Mouse (Mus musculus): ENCODE measurements around the gene Adgrl4. TPM values are rescaled to one million over a fixed set of nuclear protein-coding genes. Genes with fewer than 3 reads are reported as not detected.

Adgrl4 gene
- total RNA-seq, 2 experiments from 2014 or later: 41.6 to 41.7 TPM

DNA sequence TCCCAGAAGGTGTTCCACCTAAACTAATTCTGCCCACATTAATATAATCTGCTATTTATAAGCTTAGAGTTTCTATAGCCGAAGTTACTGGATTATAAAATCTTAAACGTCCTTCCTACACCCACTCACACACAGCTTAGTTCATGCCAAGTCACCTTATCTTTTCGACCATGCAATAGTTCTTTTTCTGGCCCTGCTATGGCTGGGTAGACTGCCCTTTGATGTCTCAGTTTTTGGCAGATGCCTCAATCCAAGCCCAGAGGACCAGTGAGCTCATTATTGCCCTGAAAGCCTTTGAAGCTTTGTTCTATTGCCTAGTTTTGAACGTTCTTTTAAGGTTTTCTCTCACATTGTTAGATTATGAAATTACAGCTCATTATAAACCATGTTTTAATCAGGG is 27.5 kb downstream of the Adgrl4 start:
- DNase-seq (ENCODE audit: low spot score in 2 of 2): no peak

DNA sequence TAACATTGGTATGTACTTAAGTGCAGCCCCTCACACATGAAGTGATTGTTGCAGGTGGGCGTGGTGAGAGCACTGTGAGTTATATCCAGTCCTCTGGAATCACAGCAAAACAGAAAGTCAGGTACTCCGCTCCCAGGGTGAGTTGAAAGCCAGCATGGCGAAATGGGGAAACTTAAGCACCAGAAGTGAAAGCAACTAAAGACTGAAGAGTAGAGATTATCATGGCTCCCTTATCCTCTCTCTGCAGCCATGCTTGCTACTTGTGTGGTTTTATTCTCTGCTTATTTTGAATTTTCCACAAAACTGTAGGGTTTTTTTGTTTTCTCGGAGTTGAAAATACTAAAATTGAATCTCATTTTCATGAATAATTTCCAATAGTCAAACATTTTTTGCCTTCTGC is 51.2 kb downstream of the Adgrl4 start:
- DNase-seq (ENCODE audit: low spot score in 2 of 2): no peak

DNA sequence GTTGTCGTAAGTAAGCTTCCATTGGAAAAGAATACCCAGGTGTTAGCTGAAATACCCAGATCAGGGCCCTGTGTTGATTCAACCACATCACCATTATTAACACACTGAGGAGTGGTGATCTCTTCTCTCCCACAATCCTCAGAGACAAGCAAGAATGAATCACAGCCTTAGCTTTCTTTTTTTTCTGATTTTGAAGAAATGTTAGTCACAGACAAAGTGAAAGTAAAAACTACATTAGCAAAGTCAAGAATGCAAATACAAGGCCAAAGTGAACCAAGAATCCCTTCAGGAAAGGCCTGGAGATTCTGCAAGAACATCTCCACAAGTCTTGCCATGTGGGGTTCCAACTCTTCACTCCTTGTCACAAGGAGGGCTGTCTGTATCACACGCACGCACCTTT is 67.9 kb downstream of the Adgrl4 start:
- DNase-seq (ENCODE audit: low spot score in 2 of 2): no peak

DNA sequence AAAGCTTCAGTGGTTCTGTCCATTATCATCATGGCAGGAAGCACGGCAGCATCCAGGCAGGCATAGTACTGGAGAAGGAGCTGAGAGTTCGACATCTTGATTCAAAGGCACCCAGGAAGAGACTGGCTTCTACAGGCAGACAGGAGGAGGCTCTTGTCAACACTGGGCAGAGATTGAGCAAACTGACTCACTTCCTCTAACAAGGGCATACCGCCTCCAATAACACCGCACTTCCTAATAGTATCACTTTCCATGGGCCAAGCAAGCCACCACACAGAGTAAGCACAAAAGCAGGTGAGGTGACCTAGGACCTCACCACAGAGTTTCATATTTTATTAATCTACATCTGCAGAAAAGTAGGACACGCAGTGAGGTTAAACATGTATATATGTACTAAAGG is 73.5 kb downstream of the Adgrl4 start:
- no peak for DNase-seq (ENCODE audit: low spot score in 2 of 2)

DNA sequence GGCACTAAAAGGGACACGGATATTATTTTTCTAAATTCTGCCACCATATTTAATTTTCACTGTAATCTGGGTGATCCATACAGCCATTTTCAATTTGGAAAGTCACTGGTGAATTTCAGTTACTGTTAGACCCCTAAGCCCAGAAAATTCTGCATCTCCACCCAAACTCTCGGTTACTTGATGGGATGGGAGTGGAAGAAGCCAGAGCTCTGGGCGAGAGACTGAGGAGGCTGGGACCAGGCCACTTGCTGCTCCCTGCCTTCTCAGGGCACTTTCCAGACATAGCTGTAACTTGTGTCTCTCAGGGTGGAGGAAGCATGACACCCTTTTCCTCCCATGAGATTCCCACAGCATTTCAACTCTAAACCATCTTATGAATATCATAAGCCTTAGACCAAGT is 109.5 kb downstream of the Adgrl4 start:
- DNase-seq (ENCODE audit: low spot score in 2 of 2): no peak

DNA sequence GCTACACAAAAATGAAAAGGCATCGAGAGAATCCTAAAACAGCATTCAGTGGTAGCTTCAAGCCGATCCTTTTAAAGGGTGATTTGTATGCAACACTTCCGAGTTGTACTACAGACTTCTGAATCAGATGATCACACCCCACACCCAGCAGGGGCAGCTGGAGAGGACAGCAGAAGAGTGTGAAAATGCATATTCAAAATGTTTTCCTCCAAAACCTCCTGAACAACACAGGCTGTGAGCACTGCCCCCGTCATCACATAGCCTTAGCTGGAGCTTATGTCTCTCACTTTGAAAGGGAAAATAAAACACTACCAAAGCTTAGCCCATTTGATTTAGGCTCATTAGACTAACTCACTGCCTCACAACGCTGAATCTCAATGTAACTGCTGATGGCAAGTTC is 113.3 kb downstream of the Adgrl4 start:
- DNase-seq (ENCODE audit: low spot score in 2 of 2): no peak

DNA sequence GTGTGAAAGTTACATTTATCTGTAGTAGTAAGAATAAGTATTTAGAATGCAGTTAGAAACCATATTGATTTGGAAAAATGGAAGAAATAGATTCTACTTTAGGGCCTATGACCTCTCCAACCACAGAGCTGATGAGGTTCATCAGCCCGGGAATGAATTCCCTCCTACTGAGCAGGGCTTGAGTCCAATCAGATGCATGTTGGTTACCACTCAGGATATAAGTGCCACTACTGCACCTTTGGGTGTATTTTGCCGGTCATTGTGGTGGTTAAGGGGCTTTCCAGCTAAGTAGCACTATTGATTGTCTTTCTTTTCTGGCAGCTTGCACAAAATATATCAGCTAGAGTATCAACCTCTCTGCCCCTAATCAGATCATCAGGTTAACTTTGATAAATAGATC is 118.9 kb downstream of the Adgrl4 start:
- no peak for DNase-seq (ENCODE audit: low spot score in 2 of 2)

DNA sequence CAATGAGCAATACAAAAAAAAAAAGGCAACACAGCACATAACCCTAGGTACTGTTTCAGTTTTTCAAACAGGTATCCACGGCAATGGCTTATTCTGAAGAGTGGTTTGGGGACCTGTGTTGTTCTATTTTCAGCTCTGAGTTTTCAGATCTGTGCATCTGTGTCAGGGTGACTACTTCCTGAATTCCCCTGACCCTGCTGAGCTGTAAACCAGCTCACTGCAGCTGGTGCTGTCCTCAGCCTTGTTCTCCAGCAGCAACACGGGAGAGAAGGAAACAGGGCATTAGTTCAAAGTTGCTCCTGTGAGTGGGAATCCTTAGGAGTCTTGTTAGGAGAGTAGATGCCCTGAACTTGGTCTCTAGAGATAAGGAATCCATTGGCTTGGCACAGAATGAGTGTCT is 119.4 kb downstream of the Adgrl4 start:
- no peak for DNase-seq (ENCODE audit: low spot score in 2 of 2)

DNA sequence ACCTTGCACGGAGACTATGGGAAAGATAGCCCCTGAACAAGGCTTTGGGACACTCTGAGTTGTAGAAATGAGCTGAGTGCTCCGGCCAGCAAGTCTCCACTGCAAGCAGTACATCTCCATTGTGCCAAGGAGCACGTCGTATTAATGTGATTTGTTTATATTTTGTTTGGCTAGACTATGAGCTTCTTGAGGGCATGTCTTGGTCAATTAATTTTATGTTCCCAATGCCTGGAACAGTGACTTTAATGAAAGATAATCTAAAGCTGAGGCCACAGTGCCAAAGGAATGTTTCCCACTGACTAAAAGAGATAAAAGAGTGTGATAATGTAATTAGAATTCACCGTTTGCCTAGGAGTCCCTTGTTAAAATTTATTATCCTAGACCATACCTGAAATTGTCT is 119.9 kb downstream of the Adgrl4 start:
- DNase-seq (ENCODE audit: low spot score in 2 of 2): no peak

DNA sequence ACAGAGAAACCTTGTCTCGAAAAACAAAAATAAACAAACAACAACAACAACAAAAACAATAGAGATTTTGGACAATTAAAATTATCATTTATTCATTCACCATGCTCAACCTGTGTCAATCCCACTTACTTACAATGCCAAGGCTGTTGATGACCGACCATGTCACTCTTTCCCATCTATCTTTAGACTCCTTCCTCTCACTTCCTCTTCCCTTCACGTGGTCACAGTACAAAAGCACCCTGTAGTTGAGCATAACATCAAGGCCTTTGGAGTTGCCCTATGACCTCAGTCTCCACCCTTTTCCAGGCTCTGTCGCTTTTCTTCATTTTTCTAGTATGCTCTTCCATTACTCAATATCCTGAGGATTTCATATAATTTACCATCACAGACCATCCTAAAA is 120.7 kb downstream of the Adgrl4 start:
- DNase-seq (ENCODE audit: low spot score in 2 of 2): no peak

DNA sequence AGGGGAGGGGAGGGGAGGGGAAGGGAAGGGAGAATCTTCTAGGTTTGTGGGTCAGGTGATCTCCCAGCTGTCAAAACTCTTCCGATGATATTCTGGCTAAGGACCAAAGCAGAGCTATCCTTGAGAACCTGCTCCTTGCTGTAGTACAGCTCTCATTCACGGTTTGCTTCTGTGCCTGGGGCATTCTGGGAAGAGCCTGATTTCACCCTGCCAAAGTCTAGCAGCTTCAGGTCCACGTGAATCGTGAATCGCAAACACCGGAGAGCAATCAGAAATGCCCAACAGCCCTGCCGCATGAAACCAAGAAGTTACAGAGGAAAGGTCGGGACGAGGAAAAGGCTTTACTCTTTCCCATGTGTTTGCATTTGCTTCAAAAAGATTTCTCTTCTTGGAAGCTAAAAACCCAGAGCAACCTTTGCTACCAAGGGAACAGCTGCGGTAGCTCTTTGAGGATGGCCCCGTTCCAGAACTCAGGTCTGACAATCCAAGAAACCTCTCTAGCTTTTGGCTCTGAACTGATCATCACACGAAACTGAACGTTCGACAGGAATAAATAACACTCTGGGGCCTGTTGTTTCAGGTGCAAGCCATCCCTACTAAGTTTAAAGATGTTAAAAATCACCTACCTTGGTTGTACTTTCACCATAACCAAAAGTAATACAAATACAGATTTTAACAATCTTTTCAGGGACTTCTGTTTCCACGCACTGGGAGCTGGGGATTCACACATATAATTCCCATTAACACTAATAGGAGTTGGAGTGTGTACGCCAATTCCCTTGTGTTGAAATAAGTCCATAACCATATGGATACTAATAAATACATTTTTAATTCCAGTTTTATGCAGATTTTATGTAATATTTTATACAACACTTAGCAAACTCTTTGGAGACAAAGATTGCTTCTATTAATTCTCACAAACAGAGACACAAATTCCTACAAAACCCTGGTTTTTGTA is 128.3 kb downstream of the Adgrl4 start:
- no peak for DNase-seq (ENCODE audit: low spot score in 2 of 2)

DNA sequence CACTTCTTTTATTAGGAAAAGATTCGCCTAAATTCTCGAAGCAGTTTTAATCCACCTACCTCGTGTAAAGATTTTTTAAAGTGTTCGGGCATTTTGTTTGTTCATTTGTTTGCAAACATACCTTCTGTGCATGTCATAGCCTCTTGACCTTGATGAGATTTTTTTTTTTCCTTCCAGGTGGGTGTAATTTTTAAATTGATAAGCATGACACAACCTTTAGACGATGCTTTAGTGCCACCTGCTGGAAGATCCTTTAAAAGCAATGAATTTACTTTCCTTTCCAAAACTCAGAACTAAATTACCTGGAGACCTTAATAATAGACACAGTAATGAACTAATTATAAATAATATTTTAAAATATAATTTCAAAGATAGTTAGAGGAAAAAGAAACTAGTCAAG is 128.9 kb downstream of the Adgrl4 start:
- no peak for DNase-seq (ENCODE audit: low spot score in 2 of 2)

DNA sequence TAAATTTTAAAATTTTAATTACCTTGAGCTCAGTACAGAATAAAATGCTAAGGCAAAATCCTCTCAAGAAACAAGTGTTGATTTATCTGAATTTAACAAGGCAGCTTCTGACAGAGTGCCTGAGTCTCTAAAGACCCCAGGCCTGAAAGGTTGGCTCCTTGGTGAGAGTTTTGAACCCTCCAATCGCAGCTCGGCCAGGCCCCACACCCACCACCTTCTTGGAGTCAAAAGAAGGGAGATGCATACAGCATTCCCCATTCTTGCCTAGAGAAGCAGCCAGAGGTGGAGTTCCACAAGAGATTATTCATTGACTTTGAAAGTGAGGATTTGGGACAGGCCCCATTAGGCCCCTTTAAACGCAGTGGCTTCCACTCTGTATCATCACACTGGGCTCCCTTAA is 129.9 kb downstream of the Adgrl4 start:
- no peak for DNase-seq (ENCODE audit: low spot score in 2 of 2)

DNA sequence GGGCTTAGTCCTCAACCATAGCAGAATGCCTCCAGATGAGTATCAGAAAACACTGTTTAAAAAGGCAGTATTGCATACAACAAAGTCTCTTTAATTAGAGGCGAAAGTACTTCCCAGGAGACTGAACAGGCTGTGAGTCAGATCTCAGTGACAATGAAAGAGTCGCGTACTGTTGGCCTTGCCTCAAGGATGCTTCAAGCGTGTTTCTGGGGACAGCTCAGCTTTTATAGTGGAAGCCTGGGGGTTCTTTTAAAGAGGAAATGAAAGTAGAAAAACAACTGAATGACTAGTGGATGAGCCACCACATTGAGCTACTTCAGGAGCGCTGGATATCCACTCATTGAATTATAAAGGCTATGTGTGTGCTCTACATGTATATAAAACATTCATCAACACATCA is 134.4 kb downstream of the Adgrl4 start:
- no peak for DNase-seq (ENCODE audit: low spot score in 2 of 2)

DNA sequence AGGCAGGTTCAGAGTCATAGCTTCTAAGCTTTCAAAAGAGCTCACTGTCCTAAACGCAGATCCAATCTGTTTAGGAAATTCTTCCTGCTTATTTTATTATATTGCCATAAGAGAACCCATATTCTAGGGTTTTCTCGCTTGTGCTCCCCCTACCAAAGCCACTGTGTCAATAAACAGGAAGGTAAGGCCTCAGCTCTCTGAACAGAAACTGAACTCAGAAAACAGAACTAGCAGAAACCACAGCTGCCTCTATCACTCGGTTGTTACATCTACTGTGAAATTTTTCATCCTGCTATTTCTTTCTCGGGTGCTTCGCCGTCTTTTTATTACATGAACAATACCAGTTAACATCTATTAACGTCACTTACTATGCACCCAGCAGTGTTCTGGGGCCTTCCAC is 137.6 kb downstream of the Adgrl4 start:
- no peak for DNase-seq (ENCODE audit: low spot score in 2 of 2)

DNA sequence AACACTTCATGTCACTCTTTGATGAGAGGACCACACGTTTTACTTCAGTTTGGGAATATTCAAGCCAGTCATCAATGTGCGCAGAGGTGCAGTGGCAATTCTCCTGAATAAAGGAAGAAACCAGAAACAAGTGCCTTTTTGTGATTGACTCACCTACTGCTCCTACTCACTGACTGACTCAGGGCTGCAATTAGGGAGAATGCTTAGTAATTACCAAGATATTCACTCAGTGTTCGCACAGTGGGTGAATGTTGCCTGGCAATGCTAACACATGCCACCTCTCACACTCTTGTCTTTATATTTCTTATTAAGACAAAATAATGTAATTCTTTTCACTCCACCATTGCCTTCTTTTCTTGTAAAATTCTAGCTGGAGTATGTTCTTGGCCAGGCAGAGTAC is 138.5 kb downstream of the Adgrl4 start:
- no peak for DNase-seq (ENCODE audit: low spot score in 2 of 2)

DNA sequence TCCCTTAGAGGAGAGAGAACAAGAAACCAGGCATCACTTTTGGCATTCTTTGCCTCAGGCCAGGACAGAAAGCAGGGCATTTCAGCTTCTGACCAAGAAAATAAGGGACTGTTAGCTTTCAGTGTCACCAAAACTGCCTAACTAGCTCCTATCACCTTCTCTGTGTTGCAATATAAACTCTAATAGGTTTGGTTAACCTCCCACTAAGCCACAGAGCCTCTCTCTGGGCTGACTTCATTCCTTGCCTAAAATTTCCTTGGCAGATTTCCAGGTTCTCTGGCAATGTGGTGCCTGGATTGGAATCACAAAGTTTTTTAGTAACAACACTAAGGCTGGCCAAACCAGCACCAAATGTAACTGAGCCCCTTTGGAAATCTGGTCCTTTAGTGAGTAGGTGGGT is 154.2 kb downstream of the Adgrl4 start:
- DNase-seq (ENCODE audit: low spot score in 2 of 2): no peak
